ENCODE assay signal across 18 mouse cellular contexts in the genomic region with DNA sequence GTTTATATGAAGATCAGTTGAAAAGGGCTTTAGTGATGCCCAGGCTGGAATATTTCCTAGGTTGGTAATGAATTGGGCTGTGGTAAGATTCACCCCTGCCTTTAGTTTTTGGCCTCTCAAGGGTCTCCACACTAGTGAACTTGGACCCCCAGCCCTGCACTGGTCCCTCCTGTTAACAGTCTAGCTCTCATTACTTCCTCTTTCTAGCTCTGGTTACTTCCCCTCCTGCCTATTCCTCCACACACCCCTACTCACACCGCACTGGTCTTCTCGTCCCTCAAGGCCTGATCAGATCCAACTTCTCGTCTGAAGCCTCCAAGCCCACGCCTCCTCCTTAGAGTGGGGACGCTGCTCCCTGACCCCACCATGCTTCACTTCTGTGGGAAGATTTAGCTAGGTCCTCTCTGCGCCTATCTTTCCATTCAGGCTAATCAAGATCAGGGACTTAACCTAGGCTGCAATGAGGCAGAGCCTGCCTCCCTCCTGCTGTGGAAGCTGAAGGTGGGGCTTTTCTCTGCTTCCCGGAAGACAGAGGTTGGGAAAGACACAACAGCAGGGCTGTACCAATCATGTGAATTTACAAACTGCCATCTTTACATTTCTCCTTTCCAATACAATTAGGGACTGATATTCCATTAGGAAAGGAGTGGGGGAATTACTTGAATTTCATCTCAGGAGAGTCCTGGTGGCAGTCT. TPM values are rescaled to one million over a fixed set of nuclear protein-coding genes. Genes with fewer than 3 reads are reported as not detected.
A peak's percentile ranks its signal among the peaks of the same experiment; 100 is the strongest.
DNase-seq lines count a peak whose midpoint lies in the region; ATAC-seq and TF ChIP-seq lines count a peak whose summit lies in the region.
"Had no signal": no experiment of that assay in that cellular context is flagged by ENCODE, and none has a peak within 500 bp of the region (broad histone marks: within the 10 kb centered on the region; RNA-seq: fewer than 3 reads in every experiment).

No protein-coding gene starts in this region.

- no peak overlapping the region for H3K4me3 ChIP-seq in lung, postnatal 0 days (ENCODE audit: low read depth, low read length)
- H3K4me3 ChIP-seq in lung, adult 2 months (replicated peaks; ENCODE audit: extremely low read depth, low read depth, low read length), result no peak overlapping the region
- H3K4me3 ChIP-seq in macrophage (ENCODE audit: inconsistent target), result no peak overlapping the region
- H3K4me3 ChIP-seq in intestine, postnatal 0 days (ENCODE audit: low read depth, low read length), result no peak overlapping the region
- H3K4me3 ChIP-seq: embryonic facial prominence, embryonic 12.5 days; gastrocnemius, adult 2 months; hindbrain, embryonic 10.5 days; intestine, embryonic 15.5 days; left cerebral cortex, adult 2 months; midbrain, embryonic 13.5 days; neural tube, embryonic 12.5 days had no signal

- WGBS in lung, postnatal 0 days, result 70% methylated on average over 7 of the region's 7 CpGs
- WGBS in lung, adult 2 months, result 66% methylated on average over 7 of the region's 7 CpGs
- WGBS in macrophage (ENCODE audit: missing documents), result 7% methylated on average over 7 of the region's 7 CpGs
- 58% methylated on average over 7 of the region's 7 CpGs for WGBS in intestine, postnatal 0 days

- no peaks in the 10 kb centered on the region for H3K36me3 ChIP-seq in lung, postnatal 0 days (ENCODE audit: insufficient read depth, low read length)
- no peaks in the 10 kb centered on the region for H3K36me3 ChIP-seq in macrophage (ENCODE audit: inconsistent target)
- H3K36me3 ChIP-seq in intestine, postnatal 0 days (ENCODE audit: control insufficient read depth, insufficient read depth), result no peaks in the 10 kb centered on the region
- H3K36me3 ChIP-seq: embryonic facial prominence, embryonic 12.5 days; hindbrain, embryonic 10.5 days; intestine, embryonic 15.5 days; midbrain, embryonic 13.5 days; neural tube, embryonic 12.5 days had no signal

- ATAC-seq in lung, postnatal 0 days, result peak; percentile 48; the same call in 1 of the 2 replicates
- peak; percentile 94 for ATAC-seq in granulocyte monocyte progenitor cell, adult 5-6 weeks (replicated peaks; ENCODE audit: poor library complexity, severe bottlenecking)
- no peak for ATAC-seq in intestine, postnatal 0 days
- ATAC-seq: intestine, embryonic 15.5 days; midbrain, embryonic 13.5 days had no signal

- H3K4me1 ChIP-seq in lung, postnatal 0 days (ENCODE audit: insufficient read depth, low read depth, low read length), result no peaks in the 10 kb centered on the region
- H3K4me1 ChIP-seq in lung, adult 2 months (ENCODE audit: control insufficient read depth, insufficient read depth, low read length), result no peaks in the 10 kb centered on the region
- H3K4me1 ChIP-seq in intestine, postnatal 0 days (replicated peaks; ENCODE audit: control insufficient read depth, insufficient read depth, low read length), result no peaks in the 10 kb centered on the region
- H3K4me1 ChIP-seq: embryonic facial prominence, embryonic 12.5 days; intestine, embryonic 15.5 days; neural tube, embryonic 12.5 days had no signal

- no peak for TF ChIP-seq CTCF in lung, postnatal 0 days (IDR thresholded peaks at IDR 0.05)
- no peak for TF ChIP-seq CTCF in lung, adult 2 months (IDR thresholded peaks at IDR 0.05; ENCODE audit: insufficient read depth, low read length)
- TF ChIP-seq CTCF in intestine, postnatal 0 days (IDR thresholded peaks at IDR 0.05; ENCODE audit: low read depth), result no peak

- H3K9ac ChIP-seq in lung, postnatal 0 days (replicated peaks; ENCODE audit: low read depth), result no peak overlapping the region
- no peak overlapping the region for H3K9ac ChIP-seq in intestine, postnatal 0 days (ENCODE audit: low read depth, low read length)
- H3K9ac ChIP-seq: embryonic facial prominence, embryonic 12.5 days; intestine, embryonic 15.5 days; midbrain, embryonic 13.5 days; neural tube, embryonic 12.5 days had no signal

- H3K27me3 ChIP-seq in lung, postnatal 0 days (replicated peaks; ENCODE audit: insufficient read depth, low read length), result no peaks in the 10 kb centered on the region
- no peaks in the 10 kb centered on the region for H3K27me3 ChIP-seq in intestine, postnatal 0 days (replicated peaks; ENCODE audit: control insufficient read depth, insufficient read depth, low read length)
- H3K27me3 ChIP-seq: embryonic facial prominence, embryonic 12.5 days; intestine, embryonic 15.5 days; midbrain, embryonic 13.5 days; neural tube, embryonic 12.5 days had no signal

- TF ChIP-seq POLR2A in lung, adult 2 months (IDR thresholded peaks at IDR 0.05; ENCODE audit: borderline replicate concordance, extremely low read depth, low read depth, low read length), result no peak

- no peaks in the 10 kb centered on the region for H3K79me2 ChIP-seq in macrophage (ENCODE audit: inconsistent target)

- peak; percentile 33 for DNase-seq in lung, postnatal 0 days (ENCODE audit: low spot score)
- DNase-seq in lung, adult 2 months, result no peak
- DNase-seq in spleen, postnatal 36 days (ENCODE audit: low spot score in 2 of 2), result peak; percentile 46 to 53
- no peak for DNase-seq in thymus, postnatal 4 days
- DNase-seq in adrenal gland, adult 18-20 months (ENCODE audit: low spot score in 2 of 2), result no peak
- DNase-seq: cerebellum, adult 9-10 months; gastrocnemius, adult 2 months; thymus, postnatal 25 days had no signal

- no peaks in the 10 kb centered on the region for H3K9me3 ChIP-seq in lung, postnatal 0 days (ENCODE audit: low read length)
- no peaks in the 10 kb centered on the region for H3K9me3 ChIP-seq in intestine, postnatal 0 days (ENCODE audit: control insufficient read depth)
- H3K9me3 ChIP-seq: embryonic facial prominence, embryonic 12.5 days; hindbrain, embryonic 10.5 days; intestine, embryonic 15.5 days; midbrain, embryonic 13.5 days; neural tube, embryonic 12.5 days had no signal

- no peak overlapping the region for H3K27ac ChIP-seq in lung, postnatal 0 days (ENCODE audit: low read length)
- peak overlapping the region; percentile 70 for H3K27ac ChIP-seq in macrophage
- H3K27ac ChIP-seq in intestine, postnatal 0 days (ENCODE audit: low read depth, low read length), result no peak overlapping the region
- H3K27ac ChIP-seq: embryonic facial prominence, embryonic 12.5 days; gastrocnemius, adult 2 months; hindbrain, embryonic 10.5 days; intestine, embryonic 15.5 days; left cerebral cortex, adult 2 months; midbrain, embryonic 13.5 days; neural tube, embryonic 12.5 days had no signal

- H3K4me2 ChIP-seq in lung, postnatal 0 days (replicated peaks; ENCODE audit: low read depth, low read length), result no peak overlapping the region
- H3K4me2 ChIP-seq in intestine, postnatal 0 days (replicated peaks; ENCODE audit: low read depth), result no peak overlapping the region
- H3K4me2 ChIP-seq: embryonic facial prominence, embryonic 12.5 days; heart, embryonic 11.5 days; intestine, embryonic 15.5 days; midbrain, embryonic 13.5 days; neural tube, embryonic 12.5 days had no signal

- TF ChIP-seq EP300 in lung, postnatal 0 days (IDR thresholded peaks at IDR 0.05), result no peak

RNA-seq across cellular contexts. Expression of a gene that starts 35.8 kb away (rescaled TPM):
- polyA plus RNA-seq in lung, postnatal 0 days (2015; fragmentation: Nextera tagmentation; extraction: Ambion mirVana), result 9.6 and 11.4 TPM in 2 replicates
- 10.7 and 16.2 TPM in 2 replicates for polyA plus RNA-seq in lung, adult 2 months (2012; rRNA removed)
- 88.6 and 93.7 TPM in 2 replicates for total RNA-seq in granulocyte monocyte progenitor cell, adult 5-6 weeks (2014; fragmentation: Nextera tagmentation)
- total RNA-seq in granulocyte monocyte progenitor cell, adult 5-6 weeks (2017), result 39.2 and 39.3 TPM in 2 replicates
- 1,000 to 10,000 TPM in 7 of 26 experiments, 100 to 1,000 TPM in 19; 161 to 1,623 (median 510) TPM for total RNA-seq in macrophage (2018; cell fraction: chromatin; rRNA removed)
- total RNA-seq in macrophage (2018; cell fraction: cytosol; rRNA removed), result 100 to 1,000 TPM in 4 of 26 experiments, 10 to 100 TPM in 22; 51.6 to 134 (median 75.1) TPM
- total RNA-seq in macrophage (2018; cell fraction: nucleus; rRNA removed), result 1,000 to 10,000 TPM in 2 of 26 experiments, 100 to 1,000 TPM in 24; 169 to 1,979 (median 530) TPM
- polyA plus RNA-seq in macrophage (2018), result 26.1 to 30.0 TPM (median 26.4 TPM) in 3 replicates
- polyA plus RNA-seq in intestine, postnatal 0 days (2015; fragmentation: Nextera tagmentation; extraction: Ambion mirVana), result 21.5 and 21.8 TPM in 2 replicates
- 1 to 10 TPM; 5.2 to 8.2 TPM for total RNA-seq in adrenal gland, adult 18-20 months (2021)

Comparison
In these comparisons a context has a peak if more than half of its experiments do, and no peak if none do; other contexts are left out.
1. DNase-seq: peak in lung, postnatal 0 days (single experiment) and spleen, postnatal 36 days (2 of 2); none in lung, adult 2 months (single experiment), thymus, postnatal 4 days (single experiment) and adrenal gland, adult 18-20 months (0 of 2).